Mouse (Mus musculus): ENCODE data around the gene Abcg5.

Abcg5 gene

GRCm38 (mm10) chr17:84682734-84683717 lies at the start of gene Abcg5:
TSS of gene Abcg5 (minus strand) at chr17:84683011.
- in situ Hi-C loops (cut with MboI): no loop called here

GRCm38 (mm10) chr17:84732612-84733011 lies 49.8 kb upstream of the Abcg5 start:
- in situ Hi-C loops (cut with MboI): no loop called here

DNA sequence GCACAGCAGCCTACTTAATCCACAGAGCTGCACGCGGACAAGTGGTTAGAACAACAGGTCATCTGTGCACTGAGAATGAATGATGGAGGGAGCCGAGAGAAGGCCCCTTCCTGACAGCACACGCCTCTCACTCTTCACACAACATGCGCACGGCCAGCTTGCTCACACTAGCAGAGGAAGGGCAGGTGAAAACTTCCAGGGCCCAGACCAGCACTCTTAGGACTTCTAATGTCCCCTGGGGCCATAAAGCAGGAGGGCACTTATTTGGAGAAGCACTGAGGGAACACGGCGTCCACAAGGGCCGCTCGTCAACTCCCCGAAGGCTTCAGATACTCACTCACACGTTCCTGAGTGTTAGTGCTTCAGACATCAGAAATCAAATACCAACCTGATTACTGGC lies 48.5 kb upstream of the Abcg5 start:
- in situ Hi-C loops (cut with MboI): no loop called here

- in situ Hi-C loops (cut with MboI): no loop called here
Measured at GRCm38 (mm10) chr17:84729140-84729539, 46.3 kb upstream of the Abcg5 start.

- in situ Hi-C loops (cut with MboI): no loop called here
Measured at GRCm38 (mm10) chr17:84728201-84728911, 45.5 kb upstream of the Abcg5 start.

DNA sequence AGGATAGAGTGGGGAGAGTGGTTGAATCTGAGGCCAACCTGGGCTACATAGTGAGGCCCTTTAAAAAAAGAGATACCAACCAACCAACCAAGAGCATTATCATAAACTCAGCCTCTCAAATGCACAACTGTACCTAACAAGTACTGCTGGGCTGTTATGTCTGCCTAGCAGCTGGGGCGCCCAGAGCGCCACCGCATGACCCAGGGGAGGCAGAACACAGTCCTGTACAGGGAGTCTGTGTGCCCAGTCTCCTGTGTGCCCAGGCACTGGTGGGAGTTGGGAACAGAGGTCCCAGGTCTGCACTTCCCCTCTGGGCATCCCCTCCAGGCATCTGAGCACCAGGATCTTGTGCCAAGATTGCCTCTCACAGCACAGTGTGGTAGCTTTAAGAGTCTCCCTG lies 42.4 kb upstream of the Abcg5 start:
- in situ Hi-C loops (cut with MboI): no loop called here

- in situ Hi-C loops (cut with MboI): no loop called here
Measured at GRCm38 (mm10) chr17:84724028-84724427, 41.2 kb upstream of the Abcg5 start.

GRCm38 (mm10) chr17:84719105-84719504 lies 36.3 kb upstream of the Abcg5 start:
- in situ Hi-C loops (cut with MboI): no loop called here

GRCm38 (mm10) chr17:84717416-84717815 lies 34.6 kb upstream of the Abcg5 start:
- in situ Hi-C loops (cut with MboI): no loop called here

DNA sequence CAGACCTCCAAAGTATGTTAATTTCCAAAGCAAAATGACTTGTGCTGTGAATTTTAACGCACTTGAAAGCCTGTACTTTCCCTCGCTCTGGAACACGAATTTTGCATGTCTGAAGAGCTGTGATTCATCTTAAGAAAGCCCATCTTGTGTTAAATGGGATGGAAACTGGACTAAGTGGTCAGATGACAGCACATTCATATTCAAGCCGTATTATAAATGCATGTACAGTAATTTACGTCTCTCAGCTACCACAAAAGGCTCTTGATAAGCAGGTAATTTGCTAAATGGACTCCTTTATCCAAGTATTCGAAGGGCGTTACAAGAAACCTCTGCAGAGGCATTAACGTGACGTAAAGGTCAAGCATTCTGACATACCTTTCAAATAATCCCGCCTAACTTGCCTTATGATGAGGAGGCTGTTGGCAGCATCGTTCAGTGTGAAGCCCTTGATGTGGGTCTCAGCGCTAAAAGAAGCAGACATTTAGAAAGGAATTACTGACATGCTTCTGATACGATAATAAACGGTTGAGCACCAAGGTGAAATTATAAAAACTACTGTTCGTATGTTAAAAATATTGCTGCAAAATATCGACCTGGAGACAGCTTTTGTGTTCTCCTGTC lies 33.6 kb upstream of the Abcg5 start:
- in situ Hi-C loops (cut with MboI): no loop called here

DNA sequence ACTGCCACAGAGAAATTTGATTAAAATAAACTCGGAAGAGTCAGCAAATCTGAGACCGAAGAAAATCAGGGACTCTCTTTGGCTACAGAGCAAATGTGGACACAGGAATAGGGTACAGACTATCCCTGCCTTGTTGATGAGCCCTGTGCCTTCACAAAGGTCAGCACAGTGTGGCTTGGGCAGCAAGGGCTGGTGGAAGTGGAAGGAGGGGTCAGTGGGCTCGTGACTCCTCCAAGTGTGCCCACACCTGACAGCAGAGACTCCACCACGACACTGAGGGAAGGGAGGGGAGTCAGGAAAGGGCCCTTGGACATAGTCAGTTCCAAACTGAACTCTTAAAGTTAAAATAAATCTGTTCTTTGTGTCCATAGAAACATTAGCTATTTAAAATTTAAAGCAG lies 32.1 kb upstream of the Abcg5 start:
- in situ Hi-C loops (cut with MboI): no loop called here

DNA sequence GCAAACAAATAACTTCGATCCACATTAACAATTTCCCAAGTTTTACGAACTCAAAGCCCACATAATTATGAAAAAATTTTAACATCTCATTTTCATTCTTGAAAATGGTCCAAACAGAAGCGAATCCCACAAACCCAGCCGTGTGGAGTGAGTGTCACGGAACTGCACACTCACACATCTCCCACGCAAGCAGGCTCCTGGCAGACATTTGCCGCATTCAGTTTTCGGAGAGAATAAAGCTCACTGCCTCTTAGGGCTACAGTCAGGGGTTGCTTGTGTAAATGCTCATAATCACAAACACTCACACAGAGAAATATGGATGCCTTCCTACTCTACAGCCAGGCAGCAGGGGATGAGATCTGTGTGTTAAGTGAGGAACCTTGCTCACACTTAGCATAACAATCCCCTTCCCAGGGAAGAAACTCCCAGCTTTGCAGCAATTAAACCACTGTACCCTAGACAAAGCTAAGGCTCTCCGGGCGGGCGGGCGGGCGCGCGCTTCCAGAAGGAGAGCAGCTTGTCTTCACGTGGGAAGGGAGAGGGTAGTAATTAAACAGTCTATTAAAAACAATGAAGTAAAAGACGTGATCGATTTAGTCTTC lies 30.9 kb upstream of the Abcg5 start:
- in situ Hi-C loops (cut with MboI): no loop called here

GRCm38 (mm10) chr17:84709403-84709851 lies 26.6 kb upstream of the Abcg5 start:
- in situ Hi-C loops (cut with MboI): no loop called here

DNA sequence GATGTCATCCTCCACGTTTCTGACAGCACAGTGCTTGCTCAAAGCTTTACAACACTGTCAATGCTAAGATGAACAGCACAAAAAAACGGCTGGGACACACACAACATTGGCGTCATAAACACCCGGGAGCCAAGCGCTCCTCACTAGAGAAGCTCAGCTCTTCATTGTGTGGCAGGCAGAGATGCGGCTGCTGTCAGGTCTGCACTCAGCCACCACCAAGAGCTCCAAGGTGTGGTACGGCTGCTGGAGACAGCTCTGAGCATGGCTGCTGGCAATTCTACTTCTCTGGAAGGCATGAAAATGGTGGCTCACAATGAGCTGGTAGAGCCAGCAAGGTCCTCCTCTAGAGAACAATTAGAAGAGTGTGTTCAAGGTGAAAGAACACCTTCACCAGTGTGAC lies 26.0 kb upstream of the Abcg5 start:
- in situ Hi-C loops (cut with MboI): no loop called here

- in situ Hi-C loops (cut with MboI): no loop called here
Measured at GRCm38 (mm10) chr17:84707407-84707806, 24.6 kb upstream of the Abcg5 start.

DNA sequence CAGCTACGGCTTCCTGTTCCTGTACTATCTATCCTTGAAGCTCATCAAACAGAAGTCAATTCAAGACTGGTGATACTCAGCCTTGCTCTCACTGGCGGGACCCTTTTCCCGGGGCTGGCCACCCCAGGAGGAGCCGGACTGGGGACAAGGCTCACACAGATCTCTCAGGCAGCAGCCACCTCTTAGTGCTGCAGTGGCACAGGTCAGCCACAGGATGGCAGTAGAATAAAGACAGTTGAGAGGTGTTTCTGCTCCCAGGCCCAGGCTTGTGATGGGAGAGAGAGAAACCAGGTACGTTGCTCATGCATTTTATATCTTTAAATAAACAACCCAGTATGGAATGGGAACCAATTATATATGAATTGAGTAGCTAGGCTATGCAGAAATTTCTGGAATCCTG lies 15.9 kb upstream of the Abcg5 start:
- in situ Hi-C loops (cut with MboI): no loop called here

DNA sequence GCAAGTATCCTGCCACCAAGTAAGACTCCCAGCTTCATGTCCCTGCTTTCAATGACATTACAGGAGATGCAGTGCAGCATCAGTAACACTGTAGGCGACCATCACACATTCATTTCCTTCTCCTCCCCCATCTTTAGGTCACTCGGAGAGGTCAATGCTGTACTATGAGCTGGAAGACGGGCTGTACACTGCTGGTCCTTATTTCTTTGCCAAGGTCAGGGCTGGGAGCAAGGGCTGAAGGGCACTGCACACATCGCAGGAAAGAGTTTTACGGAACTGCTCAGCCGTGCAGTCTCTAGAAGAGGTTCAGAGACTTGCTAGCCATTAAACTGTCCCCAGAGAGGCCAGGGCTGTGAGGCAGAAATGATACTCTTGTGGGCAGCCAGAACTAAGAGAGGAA lies 13.7 kb upstream of the Abcg5 start:
- in situ Hi-C loops (cut with MboI): no loop called here

DNA sequence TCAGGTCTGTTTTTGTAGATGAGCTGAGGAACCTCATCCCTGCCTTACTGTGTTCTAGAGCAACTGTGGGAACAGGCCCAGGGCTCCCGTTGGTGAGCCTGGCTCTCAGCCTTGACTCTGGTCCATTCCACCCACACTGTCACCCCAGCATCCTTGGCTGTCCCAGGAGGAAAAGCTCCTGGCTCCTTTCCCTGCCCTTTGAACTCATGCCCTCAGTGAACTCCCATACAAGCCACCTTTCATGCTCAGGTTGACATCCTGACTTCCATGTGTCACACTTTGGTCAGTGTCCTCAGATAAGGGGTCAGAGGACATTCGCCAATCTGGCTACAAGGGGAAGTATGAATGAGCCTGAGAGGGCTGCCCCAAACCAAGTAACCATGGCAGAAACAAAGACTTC lies 10.9 kb upstream of the Abcg5 start:
- in situ Hi-C loops (cut with MboI): no loop called here

GRCm38 (mm10) chr17:84690111-84690510 lies 7.3 kb upstream of the Abcg5 start:
- in situ Hi-C loops (cut with MboI): no loop called here

DNA sequence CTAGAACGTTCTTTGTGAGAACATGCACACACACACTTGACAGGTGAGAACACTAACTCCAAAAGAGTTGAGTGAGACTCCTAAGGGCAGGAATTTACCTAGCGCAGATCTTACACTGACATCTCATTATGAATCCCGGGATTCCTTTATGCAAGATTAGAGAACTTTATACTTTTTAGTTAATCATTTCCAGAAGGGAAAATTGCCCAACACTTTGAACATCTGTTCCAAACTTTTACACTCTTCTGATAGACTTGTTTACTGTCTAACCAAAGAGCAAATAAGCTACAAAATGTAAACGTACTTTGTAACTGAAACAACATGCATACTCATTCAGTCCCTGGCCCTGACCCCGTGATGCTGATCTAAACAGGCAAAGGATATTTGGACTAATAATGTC lies 6.5 kb upstream of the Abcg5 start:
- in situ Hi-C loops (cut with MboI): no loop called here

DNA sequence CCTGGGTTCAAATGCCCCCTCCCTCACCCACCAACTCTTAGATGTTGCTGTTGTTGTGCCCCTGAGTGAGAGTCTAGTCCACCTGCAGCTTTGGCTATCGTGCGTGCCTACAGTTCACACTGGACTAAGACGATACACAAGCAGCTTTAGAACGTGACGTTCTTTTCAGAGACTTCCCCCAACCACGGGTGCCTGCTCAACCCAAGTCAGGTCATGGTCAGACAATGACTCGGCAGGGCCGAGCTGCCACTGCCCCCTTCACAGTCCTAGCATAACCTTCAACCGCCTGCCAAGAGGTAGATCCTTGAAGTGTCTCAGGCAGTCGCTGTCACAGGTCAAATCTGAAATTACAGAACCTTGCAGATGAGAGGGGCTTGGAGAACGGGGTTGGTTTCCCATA lies 6.0 kb upstream of the Abcg5 start:
- in situ Hi-C loops (cut with MboI): no loop called here

DNA sequence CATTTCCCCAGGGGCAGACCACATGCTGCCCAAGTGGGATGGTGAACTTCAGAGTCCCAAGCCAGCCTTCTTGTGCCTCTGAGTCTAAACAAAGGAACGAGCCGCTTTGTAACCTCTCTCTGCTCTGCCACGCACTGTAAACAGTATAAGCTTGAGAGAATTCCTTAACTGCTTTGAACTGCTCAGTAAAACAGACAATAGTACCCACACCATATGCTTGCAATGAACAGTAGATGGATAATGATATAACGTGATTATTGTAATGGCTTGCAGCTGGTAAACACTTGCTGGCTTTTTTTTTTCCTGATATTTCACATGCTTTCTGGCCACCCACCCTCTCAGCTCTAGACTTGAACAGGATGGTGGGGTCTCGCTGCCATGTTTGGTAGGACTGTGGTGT lies 5.2 kb upstream of the Abcg5 start:
- in situ Hi-C loops (cut with MboI): no loop called here
